Mouse (Mus musculus): Measurements from ENCODE around the gene Rrnad1. TPM values are rescaled to one million over a fixed set of nuclear protein-coding genes. Genes with fewer than 3 reads are reported as not detected.
"Not testable (repeated sequence)": the region's sequence is repeated elsewhere in the genome, so short reads cannot be mapped to it uniquely, and the experiment has no call there.

Rrnad1 gene
- polyA plus RNA-seq, 1 experiment, result 41.0 TPM

GRCm38 (mm10) chr3:87909874-87910273, 20.6 kb downstream of the Rrnad1 start:
- DNase-seq (ENCODE audit: low read depth), result peak; percentile 20
- TF ChIP-seq POLR2A (IDR thresholded peaks at IDR 0.05; ENCODE audit: borderline replicate concordance, extremely low read depth, insufficient read depth, insufficient read length, poor library complexity, severe bottlenecking) (no peak), CTCF (IDR thresholded peaks at IDR 0.05; ENCODE audit: borderline replicate concordance, extremely low read depth, insufficient read depth, insufficient read length) (no peak)

- DNase-seq (ENCODE audit: low read depth), result no peak
- TF ChIP-seq CTCF (IDR thresholded peaks at IDR 0.05; ENCODE audit: borderline replicate concordance, extremely low read depth, insufficient read depth, insufficient read length), result no peak
- no peak for TF ChIP-seq POLR2A (IDR thresholded peaks at IDR 0.05; ENCODE audit: borderline replicate concordance, extremely low read depth, insufficient read depth, insufficient read length, poor library complexity, severe bottlenecking)
Measured at GRCm38 (mm10) chr3:87909381-87909780, 21.1 kb downstream of the Rrnad1 start.

DNA sequence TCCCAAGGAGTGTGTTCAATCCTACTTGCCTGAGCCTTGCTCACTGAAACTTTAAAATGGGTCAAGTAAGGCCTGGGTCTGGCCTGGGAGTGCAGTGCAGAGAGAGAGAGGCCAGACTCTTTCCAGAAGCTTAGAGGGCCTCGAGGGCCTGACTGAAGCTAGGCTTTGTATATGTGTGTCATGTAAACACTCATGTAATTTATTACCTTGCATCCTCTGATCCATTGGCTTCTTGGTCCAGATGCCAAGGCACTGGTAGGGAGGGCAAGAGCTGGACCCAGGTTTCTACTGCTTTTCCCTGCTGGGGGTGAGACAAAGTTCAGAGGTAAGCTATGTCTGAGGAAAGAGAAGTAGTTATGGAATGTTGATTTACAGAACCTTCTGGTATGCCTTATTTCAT, 22.6 kb downstream of the Rrnad1 start:
- DNase-seq (ENCODE audit: low read depth), result no peak
- TF ChIP-seq POLR2A (IDR thresholded peaks at IDR 0.05; ENCODE audit: borderline replicate concordance, extremely low read depth, insufficient read depth, insufficient read length, poor library complexity, severe bottlenecking) (no peak), CTCF (IDR thresholded peaks at IDR 0.05; ENCODE audit: borderline replicate concordance, extremely low read depth, insufficient read depth, insufficient read length) (no peak)

- DNase-seq (ENCODE audit: low read depth), result peak; percentile 57
- TF ChIP-seq POLR2A (IDR thresholded peaks at IDR 0.05; ENCODE audit: borderline replicate concordance, extremely low read depth, insufficient read depth, insufficient read length, poor library complexity, severe bottlenecking), result no peak
Measured at GRCm38 (mm10) chr3:87906981-87907857, 23.3 kb downstream of the Rrnad1 start.

- no peak for DNase-seq (ENCODE audit: low read depth)
- TF ChIP-seq CTCF (IDR thresholded peaks at IDR 0.05; ENCODE audit: borderline replicate concordance, extremely low read depth, insufficient read depth, insufficient read length) (no peak), POLR2A (IDR thresholded peaks at IDR 0.05; ENCODE audit: borderline replicate concordance, extremely low read depth, insufficient read depth, insufficient read length, poor library complexity, severe bottlenecking) (peak; percentile 21; the same call in 1 of the 2 replicates)
Measured at GRCm38 (mm10) chr3:87906601-87906980, 23.9 kb downstream of the Rrnad1 start.

- no peak; the same call in 1 of the 2 replicates for TF ChIP-seq POLR2A (IDR thresholded peaks at IDR 0.05; ENCODE audit: borderline replicate concordance, extremely low read depth, insufficient read depth, insufficient read length, poor library complexity, severe bottlenecking)
- TF ChIP-seq CTCF (IDR thresholded peaks at IDR 0.05; ENCODE audit: borderline replicate concordance, extremely low read depth, insufficient read depth, insufficient read length), result no peak
- peak; percentile 99 for DNase-seq (ENCODE audit: low read depth)
Measured at GRCm38 (mm10) chr3:87905880-87906485, 24.5 kb downstream of the Rrnad1 start, which contains the start of gene Hdgf. Hdgf (plus strand) TSS chr3:87906321.

- no peak for DNase-seq (ENCODE audit: low read depth)
- TF ChIP-seq CTCF (IDR thresholded peaks at IDR 0.05; ENCODE audit: borderline replicate concordance, extremely low read depth, insufficient read depth, insufficient read length) (no peak), POLR2A (IDR thresholded peaks at IDR 0.05; ENCODE audit: borderline replicate concordance, extremely low read depth, insufficient read depth, insufficient read length, poor library complexity, severe bottlenecking) (no peak)
Measured at GRCm38 (mm10) chr3:87903821-87904220, 26.7 kb downstream of the Rrnad1 start.

GRCm38 (mm10) chr3:87901959-87902358, 28.6 kb downstream of the Rrnad1 start:
- DNase-seq (ENCODE audit: low read depth), result not testable (repeated sequence)

DNA sequence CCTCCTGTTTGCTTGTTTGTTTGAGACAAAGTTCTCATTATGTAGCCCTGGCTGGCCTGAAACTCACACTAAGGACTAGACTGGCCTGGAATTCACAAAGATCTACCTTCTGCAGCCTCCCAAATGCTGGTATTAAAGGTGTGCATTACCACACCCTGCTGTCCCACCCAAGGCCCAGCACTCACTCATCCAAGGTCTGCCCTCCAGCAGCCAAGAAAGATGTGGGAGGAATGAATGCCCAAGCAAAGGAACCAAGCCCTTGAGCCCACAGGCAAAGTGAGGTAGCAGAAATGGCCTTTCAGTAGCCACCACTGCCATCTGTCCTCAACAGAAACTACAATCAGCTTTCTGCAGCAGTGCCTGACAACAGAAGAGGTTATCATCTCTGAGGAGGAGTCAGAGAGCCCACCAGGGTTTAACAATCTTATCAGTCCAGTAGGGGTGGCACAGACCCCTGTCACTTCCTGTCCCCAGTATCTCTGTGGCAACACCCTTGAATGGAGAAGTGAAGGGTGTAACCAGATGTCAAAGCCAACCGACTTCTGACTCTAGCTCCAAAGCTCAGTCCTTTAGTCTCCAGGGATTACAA, 29.4 kb downstream of the Rrnad1 start:
- TF ChIP-seq CTCF (IDR thresholded peaks at IDR 0.05; ENCODE audit: borderline replicate concordance, extremely low read depth, insufficient read depth, insufficient read length), result no peak
- no peak for TF ChIP-seq POLR2A (IDR thresholded peaks at IDR 0.05; ENCODE audit: borderline replicate concordance, extremely low read depth, insufficient read depth, insufficient read length, poor library complexity, severe bottlenecking)
- DNase-seq (ENCODE audit: low read depth), result no peak

- DNase-seq (ENCODE audit: low read depth), result no peak
- TF ChIP-seq POLR2A (IDR thresholded peaks at IDR 0.05; ENCODE audit: borderline replicate concordance, extremely low read depth, insufficient read depth, insufficient read length, poor library complexity, severe bottlenecking) (no peak), CTCF (IDR thresholded peaks at IDR 0.05; ENCODE audit: borderline replicate concordance, extremely low read depth, insufficient read depth, insufficient read length) (no peak)
Measured at GRCm38 (mm10) chr3:87899776-87900175, 30.7 kb downstream of the Rrnad1 start.

GRCm38 (mm10) chr3:87899266-87899665, 31.3 kb downstream of the Rrnad1 start:
- no peak for TF ChIP-seq CTCF (IDR thresholded peaks at IDR 0.05; ENCODE audit: borderline replicate concordance, extremely low read depth, insufficient read depth, insufficient read length)
- TF ChIP-seq POLR2A (IDR thresholded peaks at IDR 0.05; ENCODE audit: borderline replicate concordance, extremely low read depth, insufficient read depth, insufficient read length, poor library complexity, severe bottlenecking), result no peak
- no peak for DNase-seq (ENCODE audit: low read depth)

Measured in brain, embryonic 14.5 days (tissue).